Mouse (Mus musculus) neural tube, embryonic 11.5 days (tissue): ENCODE results near the gene Apobec1. TPM values are rescaled to one million over a fixed set of nuclear protein-coding genes. Genes with fewer than 3 reads are reported as not detected.

Source experiments
- ATAC-seq: fragments of 200-750 bp; cut with Nextera tagmentation; 2 replicates; pipeline ENCODE4 v1.8.0; 2017; ENCODE audit warnings: moderate number of reproducible peaks, mild to moderate bottlenecking, moderate TSS enrichment, moderate library complexity; ENCODE audit not compliant: insufficient read depth, low FRiP score, low TSS enrichment
- DNase-seq: peaks from one replicate; pipeline ENCODE4 v3.0.0-alpha.2; 2015; ENCODE audit warnings: low spot score
- H3K27ac ChIP-seq: fragments of 300-500 bp; sonication (generic); 2 replicates; pipeline ENCODE4 v1.5.1; 2014; ENCODE audit warnings: low read depth, mild to moderate bottlenecking, low read length
- H3K27me3 ChIP-seq: fragments of 300-500 bp; sonication (generic); 2 replicates; pipeline ENCODE4 v1.6.1; 2014; ENCODE audit warnings: mild to moderate bottlenecking, low read length, mixed read lengths; ENCODE audit not compliant: control insufficient read depth, insufficient read depth
- H3K36me3 ChIP-seq: fragments of 300-500 bp; sonication (generic); 2 replicates; pipeline ENCODE4 v1.6.1; 2014; ENCODE audit warnings: mild to moderate bottlenecking, low read length, moderate library complexity, mixed read lengths; ENCODE audit not compliant: control insufficient read depth, insufficient read depth
- H3K4me1 ChIP-seq: fragments of 300-500 bp; sonication (generic); 2 replicates; pipeline ENCODE4 v1.6.1; 2014; ENCODE audit warnings: low read length, mixed read lengths; ENCODE audit not compliant: control insufficient read depth, insufficient read depth
- H3K4me2 ChIP-seq: fragments of 300-500 bp; sonication (generic); 2 replicates; pipeline ENCODE4 v1.6.1; 2014; ENCODE audit warnings: low read depth, mild to moderate bottlenecking, moderate library complexity
- H3K4me3 ChIP-seq: fragments of 300-500 bp; sonication (generic); 2 replicates; pipeline ENCODE4 v1.5.1; 2014; ENCODE audit warnings: low read depth, low read length
- H3K9ac ChIP-seq: fragments of 300-500 bp; sonication (generic); 2 replicates; pipeline ENCODE4 v1.6.1; 2014; ENCODE audit warnings: mild to moderate bottlenecking, low read length
- H3K9me3 ChIP-seq: fragments of 300-500 bp; sonication (generic); 2 replicates; pipeline ENCODE4 v1.6.1; 2016; ENCODE audit warnings: low read length; ENCODE audit not compliant: control insufficient read depth
- WGBS: fragments of 180-500 bp; shearing (Covaris S2); extraction: QIAGEN DNeasy Blood & Tissue Kit; methylation state at CpG from one replicate; pipeline ENCODE4 v1.1.7; 2014; 5-methylcytosine and 5-hydroxymethylcytosine counted together
- polyA plus RNA-seq: library from polyadenylated mRNA; unstranded; fragments of >200 nt; fragmentation: Nextera tagmentation; extraction: Ambion mirVana; gene quantifications from 2 replicates; pipeline ENCODE4 v1.2.1, GENCODE M21; 2014

Apobec1 gene
- polyA plus RNA-seq, 1 experiment from 2014 or later, result 1.9 TPM

GRCm38 (mm10) chr6:122600066-122600646 is 2.1 kb downstream of the Apobec1 start:
- H3K27ac ChIP-seq, result no peak overlapping the region
- H3K9ac ChIP-seq, result no peak overlapping the region
- H3K4me3 ChIP-seq, result no peak overlapping the region
- DNase-seq, result no peak
- no peaks in the 10 kb centered on the region for H3K36me3 ChIP-seq
- H3K9me3 ChIP-seq, result no peaks in the 10 kb centered on the region
- ATAC-seq, result no peak
- no peaks in the 10 kb centered on the region for H3K27me3 ChIP-seq
- no peaks in the 10 kb centered on the region for H3K4me1 ChIP-seq
- WGBS, result 86% methylated on average over 7 of the region's 7 CpGs
- no peak overlapping the region for H3K4me2 ChIP-seq

- WGBS, result 89% methylated on average over 9 of the region's 9 CpGs
- H3K36me3 ChIP-seq, result no peaks in the 10 kb centered on the region
- no peak overlapping the region for H3K4me3 ChIP-seq
- H3K4me1 ChIP-seq, result no peaks in the 10 kb centered on the region
- H3K27me3 ChIP-seq, result no peaks in the 10 kb centered on the region
- H3K9ac ChIP-seq, result no peak overlapping the region
- no peak overlapping the region for H3K27ac ChIP-seq
- DNase-seq (no peak), ATAC-seq (no peak)
- no peak overlapping the region for H3K4me2 ChIP-seq
- H3K9me3 ChIP-seq, result no peaks in the 10 kb centered on the region
Measured at GRCm38 (mm10) chr6:122599054-122599737, 3.0 kb downstream of the Apobec1 start.

GRCm38 (mm10) chr6:122598436-122598835 is 3.8 kb downstream of the Apobec1 start:
- Histone ChIP-seq H3K4me3 (no peak overlapping the region), H3K9ac (no peak overlapping the region), H3K9me3 (no peaks in the 10 kb centered on the region), H3K4me2 (no peak overlapping the region), H3K36me3 (no peaks in the 10 kb centered on the region), H3K27ac (no peak overlapping the region), H3K27me3 (no peaks in the 10 kb centered on the region), H3K4me1 (no peaks in the 10 kb centered on the region)
- no peak for ATAC-seq
- 94% methylated on average over 6 of the region's 6 CpGs for WGBS
- no peak for DNase-seq

- no peaks in the 10 kb centered on the region for H3K27me3 ChIP-seq
- H3K9ac ChIP-seq, result no peak overlapping the region
- ATAC-seq (no peak), DNase-seq (no peak)
- H3K4me2 ChIP-seq, result no peak overlapping the region
- no peak overlapping the region for H3K4me3 ChIP-seq
- H3K36me3 ChIP-seq, result no peaks in the 10 kb centered on the region
- H3K9me3 ChIP-seq, result no peaks in the 10 kb centered on the region
- 85% methylated on average over 4 of the region's 4 CpGs for WGBS
- H3K4me1 ChIP-seq, result no peaks in the 10 kb centered on the region
- H3K27ac ChIP-seq, result no peak overlapping the region
Measured at GRCm38 (mm10) chr6:122598014-122598413, 4.2 kb downstream of the Apobec1 start.

- H3K4me2 ChIP-seq, result no peak overlapping the region
- H3K9me3 ChIP-seq, result no peaks in the 10 kb centered on the region
- WGBS, result 87% methylated on average over 7 of the region's 7 CpGs
- DNase-seq (no peak), ATAC-seq (no peak)
- H3K4me3 ChIP-seq, result no peak overlapping the region
- no peaks in the 10 kb centered on the region for H3K4me1 ChIP-seq
- H3K27ac ChIP-seq, result no peak overlapping the region
- no peaks in the 10 kb centered on the region for H3K27me3 ChIP-seq
- H3K9ac ChIP-seq, result no peak overlapping the region
- H3K36me3 ChIP-seq, result no peaks in the 10 kb centered on the region
Measured at GRCm38 (mm10) chr6:122596608-122597007, 5.6 kb downstream of the Apobec1 start.

GRCm38 (mm10) chr6:122595637-122596036 is 6.6 kb downstream of the Apobec1 start:
- Histone ChIP-seq H3K9me3 (no peaks in the 10 kb centered on the region), H3K36me3 (no peaks in the 10 kb centered on the region), H3K4me2 (no peak overlapping the region), H3K9ac (no peak overlapping the region), H3K27ac (no peak overlapping the region), H3K4me1 (no peaks in the 10 kb centered on the region), H3K27me3 (no peaks in the 10 kb centered on the region), H3K4me3 (no peak overlapping the region)
- ATAC-seq (no peak), DNase-seq (no peak)
- WGBS, result 32% methylated on average over 7 of the region's 7 CpGs

GRCm38 (mm10) chr6:122592905-122593304 is 9.3 kb downstream of the Apobec1 start:
- ATAC-seq (no peak), DNase-seq (no peak)
- Histone ChIP-seq H3K4me2 (no peak overlapping the region), H3K4me1 (no peaks in the 10 kb centered on the region), H3K36me3 (no peaks in the 10 kb centered on the region), H3K27ac (no peak overlapping the region), H3K27me3 (no peaks in the 10 kb centered on the region), H3K4me3 (no peak overlapping the region), H3K9ac (no peak overlapping the region), H3K9me3 (no peaks in the 10 kb centered on the region)
- 95% methylated on average over 2 of the region's 2 CpGs for WGBS

GRCm38 (mm10) chr6:122591027-122591758 is 11.1 kb downstream of the Apobec1 start:
- ATAC-seq (no peak), DNase-seq (no peak)
- no peaks in the 10 kb centered on the region for H3K4me1 ChIP-seq
- no peaks in the 10 kb centered on the region for H3K9me3 ChIP-seq
- no peaks in the 10 kb centered on the region for H3K36me3 ChIP-seq
- no peak overlapping the region for H3K4me2 ChIP-seq
- H3K9ac ChIP-seq, result no peak overlapping the region
- no peaks in the 10 kb centered on the region for H3K27me3 ChIP-seq
- H3K4me3 ChIP-seq, result no peak overlapping the region
- WGBS, result 85% methylated on average over 13 of the region's 13 CpGs
- no peak overlapping the region for H3K27ac ChIP-seq

GRCm38 (mm10) chr6:122579086-122579485 is 23.2 kb downstream of the Apobec1 start:
- 86% methylated on average over 1 of the region's 1 CpGs for WGBS
- no peaks in the 10 kb centered on the region for H3K36me3 ChIP-seq

More at GRCm38 (mm10) chr6:122579086-122579485, 23.2 kb downstream of the Apobec1 start:
- no peaks in the 10 kb centered on the region for H3K9me3 ChIP-seq
- H3K4me2 ChIP-seq, result no peak overlapping the region
- H3K9ac ChIP-seq, result no peak overlapping the region
- no peak overlapping the region for H3K4me3 ChIP-seq
- no peaks in the 10 kb centered on the region for H3K27me3 ChIP-seq
- H3K4me1 ChIP-seq, result no peaks in the 10 kb centered on the region
- DNase-seq, result no peak
- no peak overlapping the region for H3K27ac ChIP-seq
- ATAC-seq, result no peak
